Mouse (Mus musculus) embryonic facial prominence, embryonic 12.5 days (tissue): ENCODE results near the gene Dock2. TPM values are rescaled to one million over a fixed set of nuclear protein-coding genes. Genes with fewer than 3 reads are reported as not detected.

Experiments used
- ATAC-seq: fragments of 200-750 bp; cut with Nextera tagmentation; 2 replicates; pipeline ENCODE4 v1.8.0; 2017; ENCODE audit not compliant: insufficient number of reproducible peaks, insufficient read depth, low FRiP score, low TSS enrichment
- H3K27ac ChIP-seq: fragments of 300-500 bp; sonication (generic); 2 replicates; pipeline ENCODE4 v1.5.1; 2016; ENCODE audit warnings: mild to moderate bottlenecking
- H3K27me3 ChIP-seq: fragments of 300-500 bp; sonication (generic); 2 replicates; pipeline ENCODE4 v1.6.1; 2016; ENCODE audit warnings: mild to moderate bottlenecking, moderate library complexity
- H3K36me3 ChIP-seq: fragments of 300-500 bp; sonication (generic); 2 replicates; pipeline ENCODE4 v1.6.1; 2016; ENCODE audit warnings: mild to moderate bottlenecking
- H3K4me1 ChIP-seq: fragments of 300-500 bp; sonication (generic); 2 replicates; pipeline ENCODE4 v1.6.1; 2016
- H3K4me2 ChIP-seq: fragments of 300-500 bp; sonication (generic); replicated peaks from 2 replicates; pipeline ENCODE4 v1.6.1; 2016; ENCODE audit warnings: mild to moderate bottlenecking, moderate library complexity
- H3K4me3 ChIP-seq: fragments of 300-500 bp; sonication (generic); 2 replicates; pipeline ENCODE4 v1.5.1; 2016; ENCODE audit warnings: mild to moderate bottlenecking
- H3K9ac ChIP-seq: fragments of 300-500 bp; sonication (generic); 2 replicates; pipeline ENCODE4 v1.6.1; 2016; ENCODE audit warnings: mild to moderate bottlenecking, moderate library complexity
- H3K9me3 ChIP-seq: fragments of 300-500 bp; sonication (generic); 2 replicates; pipeline ENCODE4 v1.6.1; 2016; ENCODE audit warnings: mild to moderate bottlenecking, moderate library complexity
- WGBS: fragments of 180-500 bp; shearing (Covaris S2); methylation state at CpG from one replicate; pipeline ENCODE4 v1.1.7; 2016; 5-methylcytosine and 5-hydroxymethylcytosine counted together
- polyA plus RNA-seq: library from polyadenylated mRNA; unstranded; fragments of >200 nt; fragmentation: Nextera tagmentation; extraction: Ambion mirVana; gene quantifications from 2 replicates; pipeline ENCODE4 v1.2.1, GENCODE M21; 2016

The Dock2 gene
- polyA plus RNA-seq, 1 experiment from 2014 or later, result 0.91 TPM

DNA sequence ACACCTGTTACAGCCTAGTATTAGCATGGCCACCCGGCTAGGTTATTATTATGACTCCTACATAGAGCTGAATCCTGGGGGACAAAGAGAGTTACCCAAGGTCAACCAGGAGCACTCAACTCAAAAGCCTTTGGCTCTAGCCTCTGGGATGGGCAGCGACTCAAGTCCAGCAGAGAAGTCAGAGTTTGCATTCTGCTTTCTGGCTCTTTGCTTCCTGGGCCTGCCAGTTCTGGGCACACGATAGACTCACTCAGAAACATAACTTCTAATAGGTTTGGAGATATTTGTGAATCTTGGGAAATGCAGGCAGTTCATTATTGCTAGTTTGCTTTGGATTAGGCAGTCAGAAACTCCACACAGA, 367.1 kb downstream of the Dock2 start:
- H3K9me3 ChIP-seq, result no peaks in the 10 kb centered on the region
- H3K4me3 ChIP-seq, result no peak overlapping the region
- H3K27ac ChIP-seq, result no peak overlapping the region
- H3K4me2 ChIP-seq, result no peak overlapping the region
- H3K4me1 ChIP-seq, result peaks cover 21% of the 10 kb centered on the region
- no peak overlapping the region for H3K9ac ChIP-seq
- 86% methylated on average over 3 of the region's 3 CpGs for WGBS
- ATAC-seq, result no peak
- H3K27me3 ChIP-seq, result peaks cover 16% of the 10 kb centered on the region; the same call in 1 of the 2 replicates
- H3K36me3 ChIP-seq, result no peaks in the 10 kb centered on the region

DNA sequence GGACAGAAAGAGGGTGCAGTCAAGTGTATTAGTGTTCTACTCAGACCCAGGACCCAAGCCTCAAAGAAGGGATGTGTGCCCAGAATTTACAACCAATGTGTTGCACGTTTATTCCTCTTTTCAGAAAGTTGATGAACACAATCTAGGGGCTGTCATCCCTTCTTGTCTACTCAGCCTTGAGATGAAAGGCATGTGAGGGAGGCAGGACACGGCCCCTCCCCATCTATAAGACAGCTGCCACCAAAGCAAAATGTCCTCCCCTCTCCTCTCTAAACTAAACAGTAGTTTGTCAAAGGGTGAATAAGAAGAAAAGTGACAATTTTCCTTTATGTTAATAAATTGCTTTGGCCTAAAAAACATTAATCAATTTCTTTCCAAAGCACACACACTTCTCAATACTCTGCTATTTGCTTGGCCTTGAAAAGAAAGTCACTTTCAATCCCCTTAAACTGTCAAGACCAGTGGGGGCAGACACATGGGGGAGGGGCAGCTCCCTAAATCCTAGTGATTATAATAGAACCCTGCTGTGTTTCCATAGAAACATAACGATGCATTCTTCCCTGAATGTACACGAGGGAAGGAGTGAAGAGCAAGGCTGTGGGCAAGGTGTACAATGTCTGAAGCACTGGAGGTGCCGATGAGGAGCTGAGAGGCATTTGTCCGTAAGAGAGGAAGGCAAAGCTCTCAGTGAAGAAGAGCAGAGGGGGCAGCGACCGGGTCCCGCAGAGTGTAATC, 367.6 kb downstream of the Dock2 start:
- H3K9ac ChIP-seq, result no peak overlapping the region
- no peaks in the 10 kb centered on the region for H3K36me3 ChIP-seq
- WGBS, result 48% methylated on average over 9 of the region's 9 CpGs
- H3K27ac ChIP-seq, result no peak overlapping the region
- H3K9me3 ChIP-seq, result no peaks in the 10 kb centered on the region
- ATAC-seq, result 0 out of 2 replicates have a peak, but pooled peaks have one; percentile 52
- no peak overlapping the region for H3K4me3 ChIP-seq
- H3K27me3 ChIP-seq, result peaks cover 19% of the 10 kb centered on the region; the same call in 1 of the 2 replicates
- peaks cover 17% of the 10 kb centered on the region for H3K4me1 ChIP-seq
- no peak overlapping the region for H3K4me2 ChIP-seq

DNA sequence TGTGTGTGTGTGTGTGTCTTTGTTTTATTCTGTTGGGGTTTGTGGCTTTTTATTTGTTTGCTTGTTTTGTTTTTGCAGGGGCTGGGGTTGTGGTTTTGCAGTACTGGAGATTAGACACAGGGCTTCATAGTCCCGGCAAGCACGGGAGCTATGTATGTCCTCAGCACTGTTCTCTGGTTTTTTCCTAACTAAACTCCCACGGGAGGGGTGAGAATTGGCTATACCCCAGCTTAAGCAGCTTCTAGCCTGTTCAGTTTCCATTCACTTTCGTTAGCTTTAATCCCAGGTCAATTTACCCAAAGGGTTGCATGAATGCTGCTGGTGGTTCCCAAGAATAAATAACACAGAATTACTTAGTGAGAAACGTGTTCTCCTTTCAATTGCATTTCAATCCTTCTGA, 376.8 kb downstream of the Dock2 start:
- no peak for ATAC-seq
- no peak overlapping the region for H3K4me3 ChIP-seq

DNA sequence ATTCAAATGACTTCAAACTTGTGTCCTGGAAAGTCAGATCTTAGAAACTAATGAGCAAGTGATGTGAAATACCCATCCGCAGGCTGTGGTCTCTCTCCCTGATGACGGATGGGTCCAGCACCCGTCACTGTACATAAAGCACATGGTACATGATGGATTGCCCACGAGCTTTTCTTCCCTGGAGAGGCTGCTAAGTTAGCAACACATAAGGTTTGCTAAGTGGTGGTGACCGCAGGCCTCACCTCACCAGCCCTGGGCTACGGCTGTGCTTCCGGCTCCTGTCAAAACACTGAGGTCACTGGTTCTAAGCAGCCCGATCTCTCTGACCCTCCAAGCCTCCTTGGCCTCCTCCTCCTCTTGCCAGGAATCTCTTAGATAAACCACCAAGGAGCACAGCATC, 377.4 kb downstream of the Dock2 start:
- Histone ChIP-seq H3K4me1 (no peaks in the 10 kb centered on the region), H3K27me3 (0 out of 2 replicates have a peak, but pooled peaks cover 5% of the 10 kb centered on the region), H3K9ac (no peak overlapping the region), H3K4me3 (no peak overlapping the region), H3K9me3 (no peaks in the 10 kb centered on the region), H3K27ac (no peak overlapping the region), H3K36me3 (no peaks in the 10 kb centered on the region), H3K4me2 (no peak overlapping the region)
- 52% methylated on average over 8 of the region's 8 CpGs for WGBS
- ATAC-seq, result no peak

More for the DNA sequence above, 376.8 kb downstream of the Dock2 start:
- H3K4me2 ChIP-seq, result no peak overlapping the region
- H3K27ac ChIP-seq, result no peak overlapping the region
- H3K9me3 ChIP-seq, result no peaks in the 10 kb centered on the region
- H3K9ac ChIP-seq, result no peak overlapping the region
- WGBS, result 38% methylated on average over 5 of the region's 5 CpGs
- no peaks in the 10 kb centered on the region for H3K4me1 ChIP-seq
- peaks cover 8% of the 10 kb centered on the region; the same call in 1 of the 2 replicates for H3K27me3 ChIP-seq
- no peaks in the 10 kb centered on the region for H3K36me3 ChIP-seq

DNA sequence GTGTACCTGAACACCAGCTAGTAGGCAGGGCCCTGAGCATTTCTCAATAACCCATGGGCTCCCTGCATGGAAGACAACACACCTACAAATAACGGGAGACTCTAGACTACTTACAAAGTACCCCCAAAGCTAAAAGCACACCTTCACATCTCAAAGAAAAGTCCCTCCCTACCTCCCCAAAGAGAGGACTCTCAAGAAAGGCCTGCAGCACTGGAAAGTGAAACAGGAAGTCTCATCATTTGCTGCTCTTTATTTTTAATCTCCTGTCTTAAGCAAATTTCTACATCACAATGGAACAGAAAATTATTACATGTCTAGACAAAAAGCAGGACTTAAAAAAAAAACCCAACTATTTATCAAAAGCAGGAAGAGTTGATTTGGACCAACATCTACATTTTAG, 378.4 kb downstream of the Dock2 start:
- 89% methylated on average over 1 of the region's 1 CpGs for WGBS
- ATAC-seq, result no peak
- H3K4me1 ChIP-seq, result no peaks in the 10 kb centered on the region
- H3K9ac ChIP-seq, result no peak overlapping the region
- no peaks in the 10 kb centered on the region for H3K36me3 ChIP-seq
- H3K4me3 ChIP-seq, result no peak overlapping the region
- no peaks in the 10 kb centered on the region for H3K27me3 ChIP-seq
- no peak overlapping the region for H3K27ac ChIP-seq
- no peaks in the 10 kb centered on the region for H3K9me3 ChIP-seq
- H3K4me2 ChIP-seq, result no peak overlapping the region

DNA sequence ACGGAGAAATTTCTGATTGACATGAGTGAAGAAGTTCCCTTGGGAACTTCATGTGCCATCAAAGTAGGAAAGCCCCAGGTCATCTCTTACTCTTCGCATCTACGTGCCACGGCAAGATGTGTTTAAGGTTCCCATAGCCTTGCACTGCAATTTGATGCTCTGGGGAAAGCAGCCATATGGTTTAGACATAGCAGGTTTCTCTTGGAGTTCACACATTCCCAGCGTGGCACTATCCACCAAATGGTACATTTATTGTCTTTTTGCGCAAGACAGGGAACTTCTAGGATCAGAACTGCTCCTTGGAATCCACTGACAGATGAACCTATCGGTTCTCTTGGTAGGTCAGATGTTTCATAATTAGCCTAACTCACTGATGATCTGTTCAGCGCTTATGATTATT, 382.3 kb downstream of the Dock2 start:
- Histone ChIP-seq H3K4me2 (no peak overlapping the region), H3K27ac (no peak overlapping the region), H3K9me3 (no peaks in the 10 kb centered on the region), H3K4me1 (no peaks in the 10 kb centered on the region), H3K4me3 (no peak overlapping the region), H3K27me3 (no peaks in the 10 kb centered on the region), H3K36me3 (no peaks in the 10 kb centered on the region), H3K9ac (no peak overlapping the region)
- no peak for ATAC-seq
- WGBS, result 92% methylated on average over 8 of the region's 8 CpGs

DNA sequence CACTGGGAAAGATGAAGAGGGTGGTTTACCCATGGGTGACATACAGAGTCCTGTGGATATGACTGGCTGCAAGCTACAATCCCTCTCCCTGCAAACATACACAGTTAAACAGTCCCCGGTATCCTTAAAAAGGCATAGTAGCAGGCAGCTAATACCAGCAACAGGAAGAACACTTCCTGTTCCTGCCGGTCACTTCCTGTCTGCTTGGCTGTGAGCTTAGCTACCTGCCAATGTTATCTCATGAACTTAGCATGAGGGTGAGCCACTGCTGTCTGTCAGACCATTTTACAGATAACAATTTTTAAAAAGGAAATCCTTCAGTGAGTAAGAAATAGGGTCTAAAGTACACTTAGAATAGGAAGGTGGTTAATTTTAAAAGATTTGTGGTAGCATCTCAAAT, 385.1 kb downstream of the Dock2 start:
- Histone ChIP-seq H3K9me3 (no peaks in the 10 kb centered on the region), H3K36me3 (no peaks in the 10 kb centered on the region), H3K27me3 (no peaks in the 10 kb centered on the region), H3K4me1 (no peaks in the 10 kb centered on the region), H3K4me2 (no peak overlapping the region), H3K27ac (no peak overlapping the region), H3K4me3 (no peak overlapping the region), H3K9ac (no peak overlapping the region)
- no peak for ATAC-seq
- 79% methylated on average over 2 of the region's 2 CpGs for WGBS

DNA sequence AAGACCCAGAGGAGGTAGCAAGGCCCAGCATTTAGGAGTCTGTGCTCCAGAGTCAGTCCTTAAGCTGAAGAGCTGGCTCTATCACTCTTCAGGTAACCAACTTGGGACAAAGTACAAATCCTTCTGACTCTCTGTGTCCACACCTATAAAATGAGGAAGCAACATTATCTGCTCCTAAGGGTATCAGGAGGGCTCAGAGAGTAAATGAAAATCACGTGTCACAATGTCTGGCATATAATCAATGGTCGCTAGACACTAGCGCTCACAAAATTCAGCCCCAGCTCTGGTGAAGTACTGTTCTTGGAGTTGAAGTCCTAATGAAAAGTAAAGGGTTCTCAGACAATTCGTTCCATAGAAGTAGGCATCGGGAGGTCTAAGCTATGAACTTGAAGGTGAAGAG, 386.0 kb downstream of the Dock2 start:
- Histone ChIP-seq H3K9me3 (no peaks in the 10 kb centered on the region), H3K4me3 (no peak overlapping the region), H3K9ac (no peak overlapping the region), H3K4me2 (no peak overlapping the region), H3K27me3 (no peaks in the 10 kb centered on the region), H3K27ac (no peak overlapping the region), H3K36me3 (no peaks in the 10 kb centered on the region), H3K4me1 (no peaks in the 10 kb centered on the region)
- WGBS, result 94% methylated on average over 5 of the region's 5 CpGs
- ATAC-seq, result no peak

DNA sequence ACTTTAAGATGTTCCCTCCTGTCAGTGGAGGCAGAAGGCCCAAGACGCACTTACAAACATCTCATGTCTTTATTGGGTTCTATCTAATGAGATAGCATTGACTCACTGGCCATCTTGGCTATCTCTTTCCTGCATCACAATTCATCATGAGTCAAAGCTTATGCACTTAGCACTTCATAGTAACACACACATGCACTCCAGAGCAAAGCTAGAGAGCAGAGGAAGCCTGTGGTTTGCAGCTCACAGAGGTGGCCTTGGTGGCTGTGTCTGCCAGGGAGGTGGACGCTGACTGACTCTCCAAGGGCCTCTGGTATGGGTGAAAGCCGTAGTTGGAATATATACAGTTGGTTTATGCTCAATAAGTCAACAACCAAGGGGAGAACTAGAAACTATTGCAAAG, 387.9 kb downstream of the Dock2 start:
- 90% methylated on average over 3 of the region's 3 CpGs for WGBS
- H3K9me3 ChIP-seq, result no peaks in the 10 kb centered on the region
- no peaks in the 10 kb centered on the region for H3K36me3 ChIP-seq
- H3K4me2 ChIP-seq, result no peak overlapping the region
- no peak overlapping the region for H3K4me3 ChIP-seq
- ATAC-seq, result no peak
- H3K27me3 ChIP-seq, result no peaks in the 10 kb centered on the region
- H3K4me1 ChIP-seq, result no peaks in the 10 kb centered on the region
- H3K27ac ChIP-seq, result no peak overlapping the region
- no peak overlapping the region for H3K9ac ChIP-seq

DNA sequence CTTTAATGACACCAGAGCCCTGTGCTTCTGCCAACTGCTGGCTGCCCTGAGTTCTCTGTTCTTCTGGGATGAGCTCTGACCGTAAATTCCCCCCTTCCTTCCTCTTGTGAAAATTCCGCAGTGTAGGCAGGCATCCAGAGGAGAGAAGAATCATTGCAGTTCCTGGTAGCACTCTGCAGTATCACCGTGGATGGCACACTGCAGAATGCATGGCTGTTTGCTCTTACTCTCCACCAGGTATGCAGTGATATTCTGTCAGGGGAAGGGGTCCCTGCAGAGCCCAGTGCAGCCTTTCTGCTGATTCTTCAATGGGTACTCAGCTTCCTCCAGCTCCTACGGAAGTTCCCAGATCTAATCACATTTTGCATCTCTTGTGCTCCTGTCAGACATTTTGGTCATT, 391.6 kb downstream of the Dock2 start:
- Histone ChIP-seq H3K9me3 (no peaks in the 10 kb centered on the region), H3K36me3 (no peaks in the 10 kb centered on the region), H3K9ac (no peak overlapping the region), H3K4me3 (no peak overlapping the region), H3K27ac (no peak overlapping the region), H3K4me2 (no peak overlapping the region), H3K4me1 (no peaks in the 10 kb centered on the region), H3K27me3 (no peaks in the 10 kb centered on the region)
- 48% methylated on average over 4 of the region's 4 CpGs for WGBS
- ATAC-seq, result no peak

DNA sequence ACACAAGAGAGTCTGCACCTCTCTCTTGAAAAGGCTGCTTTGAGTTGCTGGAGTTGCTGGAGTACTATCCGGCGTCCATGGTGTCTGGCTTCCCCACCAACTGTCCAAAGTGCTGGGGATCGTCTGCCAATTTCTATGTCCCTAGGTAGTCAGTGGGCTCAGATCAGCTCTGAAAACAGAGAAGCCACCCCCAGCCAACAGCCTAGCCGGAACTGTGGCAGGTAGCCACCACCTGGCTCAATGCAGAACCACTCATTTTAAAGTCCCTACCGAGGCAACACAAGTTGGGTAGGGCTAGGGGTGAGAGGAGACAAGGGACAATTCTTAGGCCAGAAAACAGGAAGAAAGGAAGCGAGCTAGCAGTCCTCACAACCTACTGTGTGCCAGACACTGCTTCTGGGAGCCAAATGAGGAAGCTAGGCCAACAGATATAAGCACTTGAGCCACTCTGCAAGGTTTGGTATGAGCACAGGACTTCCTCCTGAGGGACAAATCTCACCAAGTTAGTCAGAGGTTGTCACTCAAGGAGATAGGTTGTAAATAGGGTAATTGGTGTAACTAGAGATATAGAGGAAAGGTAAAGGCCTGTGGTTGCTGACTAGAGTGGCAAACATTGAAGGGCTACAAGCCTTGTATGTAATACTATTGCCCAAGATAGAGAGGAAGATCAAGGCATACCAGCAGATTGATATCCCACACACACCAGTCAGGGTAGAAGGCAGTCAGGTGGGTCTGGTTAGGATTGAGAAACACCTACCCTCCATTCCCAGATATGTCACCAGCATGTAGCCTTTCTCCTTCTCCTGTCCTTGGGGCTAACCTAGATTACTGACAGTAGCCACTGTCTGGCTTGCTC, 394.2 kb downstream of the Dock2 start:
- WGBS, result 85% methylated on average over 6 of the region's 6 CpGs
- no peak for ATAC-seq

More for the DNA sequence above, 394.2 kb downstream of the Dock2 start:
- Histone ChIP-seq H3K27me3 (no peaks in the 10 kb centered on the region), H3K36me3 (no peaks in the 10 kb centered on the region), H3K27ac (no peak overlapping the region), H3K4me1 (no peaks in the 10 kb centered on the region), H3K4me3 (no peak overlapping the region), H3K9me3 (no peaks in the 10 kb centered on the region), H3K9ac (no peak overlapping the region), H3K4me2 (no peak overlapping the region)
